Mouse (Mus musculus) heart, postnatal 0 days (tissue): Measurements from ENCODE around the gene Psmc3. TPM values are rescaled to one million over a fixed set of nuclear protein-coding genes. Genes with fewer than 3 reads are reported as not detected.

Experiments used
- ATAC-seq: fragments of 200-750 bp; cut with Nextera tagmentation; 2 replicates; pipeline ENCODE4 v1.8.0; 2017; ENCODE audit warnings: low read depth, moderate number of reproducible peaks, moderate library complexity; ENCODE audit not compliant: insufficient read depth
- DNase-seq: peaks from one replicate; pipeline ENCODE4 v3.0.0-alpha.2; 2016; ENCODE audit warnings: low spot score
- H3K27ac ChIP-seq: fragments of 300-500 bp; sonication (generic); 2 replicates; pipeline ENCODE4 v1.5.1; 2014; ENCODE audit warnings: low read depth, mild to moderate bottlenecking
- H3K27me3 ChIP-seq: fragments of 300-500 bp; sonication (generic); 2 replicates; pipeline ENCODE4 v1.6.1; 2014; ENCODE audit warnings: low read length, mixed read lengths; ENCODE audit not compliant: control insufficient read depth, insufficient read depth
- H3K36me3 ChIP-seq: fragments of 300-500 bp; sonication (generic); replicated peaks from 2 replicates; pipeline ENCODE4 v1.6.1; 2014; ENCODE audit warnings: low read length, mixed read lengths; ENCODE audit not compliant: control insufficient read depth, insufficient read depth
- H3K4me1 ChIP-seq: fragments of 300-500 bp; sonication (generic); 2 replicates; pipeline ENCODE4 v1.6.1; 2014; ENCODE audit warnings: antibody characterized with exemption; ENCODE audit not compliant: control insufficient read depth, insufficient read depth
- H3K4me2 ChIP-seq: fragments of 300-500 bp; sonication (generic); 2 replicates; pipeline ENCODE4 v1.6.1; 2014; ENCODE audit warnings: low read depth, mild to moderate bottlenecking, low read length, moderate library complexity
- H3K4me3 ChIP-seq: fragments of 300-500 bp; sonication (generic); 2 replicates; pipeline ENCODE4 v1.5.1; 2014; ENCODE audit warnings: low read depth, low read length
- H3K9ac ChIP-seq: fragments of 300-500 bp; sonication (generic); replicated peaks from 2 replicates; pipeline ENCODE4 v1.6.1; 2014; ENCODE audit warnings: low read depth, low read length, mixed read lengths
- H3K9me3 ChIP-seq: fragments of 300-500 bp; sonication (generic); replicated peaks from 2 replicates; pipeline ENCODE4 v1.6.1; 2016; ENCODE audit warnings: low read length; ENCODE audit not compliant: control insufficient read depth
- CTCF ChIP-seq: IDR thresholded peaks from 2 replicates; pipeline ENCODE4 v1.5.1; 2016; ENCODE audit warnings: antibody characterized with exemption, control low read depth, low read depth
- EP300 ChIP-seq: IDR thresholded peaks from 2 replicates; pipeline ENCODE4 v1.6.1; 2016; ENCODE audit warnings: antibody characterized with exemption, low read depth
- WGBS: fragments of 180-500 bp; shearing (Covaris S2); extraction: QIAGEN DNeasy Blood & Tissue Kit; methylation state at CpG from one replicate; pipeline ENCODE4 v1.1.7; 2014; 5-methylcytosine and 5-hydroxymethylcytosine counted together
- polyA plus RNA-seq: library from polyadenylated mRNA; unstranded; fragments of >200 nt; fragmentation: Nextera tagmentation; extraction: Ambion mirVana; gene quantifications from 2 replicates; pipeline ENCODE4 v1.2.1, GENCODE M21; 2015
- total RNA-seq: library from RNA; depleted of rRNA; stranded (reverse); fragments of >200 nt; gene quantifications from 2 replicates; pipeline ENCODE4 v1.2.3, GENCODE M21; 2014; ENCODE audit warnings: low replicate concordance; rRNA removed

The Psmc3 gene
- total and polyA plus RNA-seq, 2 experiments from 2014 or later = 264 to 300 TPM

DNA sequence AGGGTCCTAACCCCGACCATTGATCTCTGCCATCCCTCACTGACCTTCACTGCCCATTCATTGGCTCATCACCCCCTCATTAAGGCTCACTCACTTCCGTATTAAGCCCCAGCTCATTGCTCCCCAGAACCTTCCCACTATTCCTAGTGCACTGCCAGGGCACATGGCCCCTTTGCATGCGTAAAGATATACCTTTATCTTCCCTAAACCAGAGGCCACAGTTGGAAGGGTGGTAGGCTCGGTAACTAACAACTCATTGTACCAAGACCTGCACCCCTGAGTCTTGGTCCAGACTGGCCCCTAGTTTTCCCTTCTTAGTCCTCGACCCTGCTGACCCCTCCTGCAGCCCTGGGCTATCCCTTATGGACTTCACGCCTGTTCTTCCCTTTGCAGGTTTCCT lies 60.0 kb downstream of the Psmc3 start:
- no peaks in the 10 kb centered on the region for H3K36me3 ChIP-seq
- ATAC-seq (no peak), DNase-seq (no peak)
- H3K4me1 ChIP-seq = peaks cover 11% of the 10 kb centered on the region; the same call in 1 of the 2 replicates
- no peaks in the 10 kb centered on the region for H3K27me3 ChIP-seq
- 74% methylated on average over 6 of the region's 6 CpGs for WGBS
- H3K9me3 ChIP-seq = no peaks in the 10 kb centered on the region
- H3K9ac ChIP-seq = no peak overlapping the region
- no peak overlapping the region for H3K4me2 ChIP-seq
- no peak overlapping the region for H3K4me3 ChIP-seq
- H3K27ac ChIP-seq = no peak overlapping the region
- TF ChIP-seq EP300 = no peak

DNA sequence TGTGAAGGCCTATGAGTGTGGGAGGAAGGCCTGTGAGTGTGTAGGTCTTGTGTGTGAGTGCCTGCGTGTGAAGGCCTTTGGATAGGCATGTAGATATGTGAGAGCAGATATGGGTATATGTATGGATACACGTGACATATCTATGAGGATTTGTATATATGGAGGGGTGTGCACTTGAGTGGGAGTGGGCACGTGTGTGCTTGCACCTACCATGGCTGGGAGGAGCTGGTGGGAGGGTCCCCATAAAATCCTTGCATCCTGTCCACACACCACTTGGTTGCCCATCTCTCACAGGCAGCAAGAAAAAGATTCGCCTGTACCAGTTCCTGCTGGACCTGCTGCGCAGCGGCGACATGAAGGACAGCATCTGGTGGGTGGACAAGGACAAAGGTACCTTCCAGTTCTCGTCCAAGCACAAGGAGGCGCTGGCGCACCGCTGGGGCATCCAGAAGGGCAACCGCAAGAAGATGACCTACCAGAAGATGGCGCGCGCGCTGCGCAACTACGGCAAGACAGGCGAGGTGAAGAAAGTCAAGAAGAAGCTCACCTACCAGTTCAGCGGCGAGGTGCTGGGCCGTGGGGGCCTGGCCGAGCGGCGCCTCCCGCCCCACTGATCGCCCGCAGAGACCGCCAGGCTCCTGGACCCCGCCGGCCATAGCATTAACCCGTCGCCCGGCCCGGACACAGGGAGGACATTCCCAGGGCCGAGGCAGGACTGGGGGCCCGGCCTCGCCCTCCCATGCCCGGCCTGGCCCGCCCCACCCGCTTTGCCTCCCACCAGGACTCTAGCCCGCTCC lies 61.2 kb downstream of the Psmc3 start:
- TF ChIP-seq EP300 (peak; percentile 28; the same call in 1 of the 2 replicates), CTCF (peak; percentile 100)
- Histone ChIP-seq H3K36me3 (0 out of 2 replicates have a peak, but pooled peaks cover under 1% of the 10 kb centered on the region), H3K4me3 (peak overlapping the region; percentile 44), H3K4me2 (peak overlapping the region; percentile 80), H3K27ac (peak overlapping the region; percentile 33), H3K27me3 (no peaks in the 10 kb centered on the region), H3K9ac (peak overlapping the region; percentile 52; the same call in 1 of the 2 replicates), H3K9me3 (no peaks in the 10 kb centered on the region), H3K4me1 (peaks cover 11% of the 10 kb centered on the region; the same call in 1 of the 2 replicates)
- ATAC-seq = peak; percentile 26
- DNase-seq = peak; percentile 93
- WGBS = 8% methylated on average over 41 of the region's 42 CpGs

DNA sequence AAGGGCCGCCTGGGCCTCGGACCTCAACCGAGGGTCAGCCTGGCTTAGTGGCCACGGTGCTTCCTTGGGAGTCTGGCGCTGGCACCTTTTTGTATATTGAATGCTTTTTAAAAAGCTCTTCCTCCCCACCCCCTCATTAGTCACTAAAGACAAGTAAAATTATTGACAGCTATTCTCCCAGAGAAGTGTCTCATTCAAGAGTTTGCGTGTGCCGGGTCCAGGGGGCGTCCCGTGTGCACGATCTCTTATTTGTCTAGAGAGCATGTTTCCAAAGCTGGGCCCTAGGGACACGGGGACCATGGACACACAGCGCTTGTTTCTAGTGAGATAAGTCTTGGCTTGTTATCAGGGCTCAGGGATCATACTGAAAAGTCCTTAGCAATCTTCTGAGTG lies 61.8 kb downstream of the Psmc3 start:
- 27% methylated on average over 12 of the region's 12 CpGs for WGBS
- Histone ChIP-seq H3K9me3 (no peaks in the 10 kb centered on the region), H3K4me1 (peaks cover 11% of the 10 kb centered on the region; the same call in 1 of the 2 replicates), H3K27me3 (no peaks in the 10 kb centered on the region), H3K4me2 (peak overlapping the region; percentile 80), H3K9ac (peak overlapping the region; percentile 52; the same call in 1 of the 2 replicates), H3K27ac (peak overlapping the region; percentile 33), H3K4me3 (peak overlapping the region; percentile 44), H3K36me3 (0 out of 2 replicates have a peak, but pooled peaks cover 6% of the 10 kb centered on the region)
- ATAC-seq (no peak), DNase-seq (no peak)
- no peak for TF ChIP-seq EP300
- TF ChIP-seq CTCF = no peak

Other genes with a start within 250 kb of the Psmc3 start
- 181 and 206 TPM in 2 replicates for gene Mtch2, start 206.9 kb upstream of the Psmc3 start, total RNA-seq
- gene Mtch2, start 206.9 kb upstream of the Psmc3 start, polyA plus RNA-seq = 246 and 266 TPM in 2 replicates
- 15.5 and 18.7 TPM in 2 replicates for gene C1qtnf4, start 168.1 kb upstream of the Psmc3 start, total RNA-seq
- gene C1qtnf4, start 168.1 kb upstream of the Psmc3 start, polyA plus RNA-seq = 23.7 and 28.1 TPM in 2 replicates
- gene Kbtbd4, start 149.3 kb upstream of the Psmc3 start, total RNA-seq = 19.5 and 28.3 TPM in 2 replicates
- 16.4 and 17.8 TPM in 2 replicates for gene Kbtbd4, start 149.3 kb upstream of the Psmc3 start, polyA plus RNA-seq
- gene Ndufs3, start 149.2 kb upstream of the Psmc3 start, total RNA-seq = 556 and 596 TPM in 2 replicates
- gene Ndufs3, start 149.2 kb upstream of the Psmc3 start, polyA plus RNA-seq = 620 and 652 TPM in 2 replicates
- 85.6 and 113 TPM in 2 replicates for gene Celf1, start 113.6 kb upstream of the Psmc3 start, total RNA-seq
- gene Celf1, start 113.6 kb upstream of the Psmc3 start, polyA plus RNA-seq = 63.9 and 72.6 TPM in 2 replicates
- 50.0 and 62.0 TPM in 2 replicates for gene Rapsn, start 18.4 kb upstream of the Psmc3 start, total RNA-seq
- 29.4 and 32.6 TPM in 2 replicates for gene Rapsn, start 18.4 kb upstream of the Psmc3 start, polyA plus RNA-seq
- 67.0 and 105 TPM in 2 replicates for gene Slc39a13, start 16.4 kb downstream of the Psmc3 start, total RNA-seq
- gene Slc39a13, start 16.4 kb downstream of the Psmc3 start, polyA plus RNA-seq = 37.9 and 40.8 TPM in 2 replicates
- 2.5 and 21.3 TPM in 2 replicates for gene Spi1, start 28.4 kb downstream of the Psmc3 start, total RNA-seq
- gene Spi1, start 28.4 kb downstream of the Psmc3 start, polyA plus RNA-seq = 3.1 and 3.2 TPM in 2 replicates
- gene Mybpc3, start 64.1 kb downstream of the Psmc3 start, total RNA-seq = 2,256 and 2,313 TPM in 2 replicates
- gene Mybpc3, start 64.1 kb downstream of the Psmc3 start, polyA plus RNA-seq = 1,065 and 1,207 TPM in 2 replicates
- gene Madd, start 129.8 kb downstream of the Psmc3 start, total RNA-seq = 2.1 and 4.3 TPM in 2 replicates
- 2.4 TPM in 2 replicates for gene Madd, start 129.8 kb downstream of the Psmc3 start, polyA plus RNA-seq
- gene Nr1h3, start 148.8 kb downstream of the Psmc3 start, total RNA-seq = 3.6 and 9.8 TPM in 2 replicates
- 2.0 and 2.6 TPM in 2 replicates for gene Nr1h3, start 148.8 kb downstream of the Psmc3 start, polyA plus RNA-seq
- gene Acp2, start 148.9 kb downstream of the Psmc3 start, total RNA-seq = 20.3 and 22.0 TPM in 2 replicates
- gene Acp2, start 148.9 kb downstream of the Psmc3 start, polyA plus RNA-seq = 11.2 and 11.8 TPM in 2 replicates
- 2.2 and 6.0 TPM in 2 replicates for gene Ddb2, start 183.0 kb downstream of the Psmc3 start, total RNA-seq
- gene Ddb2, start 183.0 kb downstream of the Psmc3 start, polyA plus RNA-seq = 4.7 and 6.0 TPM in 2 replicates
- 104 and 128 TPM in 2 replicates for gene Pacsin3, start 201.9 kb downstream of the Psmc3 start, total RNA-seq
- gene Pacsin3, start 201.9 kb downstream of the Psmc3 start, polyA plus RNA-seq = 58.7 and 59.9 TPM in 2 replicates
- 49.9 and 56.5 TPM in 2 replicates for gene Arfgap2, start 211.0 kb downstream of the Psmc3 start, total RNA-seq
- 53.0 and 56.3 TPM in 2 replicates for gene Arfgap2, start 211.0 kb downstream of the Psmc3 start, polyA plus RNA-seq